Mouse (Mus musculus): ENCODE results near the gene Anapc7.

DNA sequence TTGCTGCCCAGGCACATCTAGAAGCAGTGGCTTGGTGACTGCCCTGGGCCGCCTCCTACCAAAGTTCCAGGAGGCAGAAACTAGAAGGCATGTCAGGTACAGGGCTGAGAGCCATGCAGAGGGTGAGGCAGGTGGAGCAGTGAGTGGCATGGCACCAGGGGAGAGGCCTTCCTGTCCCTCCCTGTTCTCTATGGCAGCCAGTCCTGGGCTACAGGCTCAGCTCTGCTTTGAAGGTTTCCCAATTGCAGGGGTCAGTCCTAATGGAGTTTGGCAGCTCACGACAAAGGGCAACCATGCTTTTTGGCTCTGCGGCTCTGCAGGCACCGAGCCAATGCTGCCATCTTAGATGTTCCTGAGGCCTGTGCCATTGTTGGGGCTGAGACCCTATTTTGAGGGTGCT lies 32.9 kb downstream of the Anapc7 start:
- TF ChIP-seq CTCF (IDR thresholded peaks at IDR 0.05; ENCODE audit: insufficient read depth, low read depth, low read length) = no peak
- no peak for TF ChIP-seq POLR2A (IDR thresholded peaks at IDR 0.05; ENCODE audit: insufficient read depth, low read depth, low read length)
